Mouse (Mus musculus) intestine, embryonic 14.5 days (tissue): ENCODE results near the gene Usp35. TPM values are rescaled to one million over a fixed set of nuclear protein-coding genes. Genes with fewer than 3 reads are reported as not detected.

Experiments used
- ATAC-seq: fragments of 200-750 bp; cut with Nextera tagmentation; replicated peaks from 2 replicates; pipeline ENCODE4 v1.8.0; 2017; ENCODE audit warnings: low read depth, moderate number of reproducible peaks, moderate TSS enrichment, moderate library complexity; ENCODE audit not compliant: low FRiP score, low TSS enrichment
- DNase-seq: peaks from one replicate; pipeline ENCODE4 v3.0.0-alpha.2; 2018; ENCODE audit warnings: low spot score
- H3K27ac ChIP-seq: fragments of 300-500 bp; sonication (generic); 2 replicates; pipeline ENCODE4 v1.5.1; 2014; ENCODE audit warnings: low read depth, mild to moderate bottlenecking, control low read depth
- H3K27me3 ChIP-seq: fragments of 300-500 bp; sonication (generic); replicated peaks from 2 replicates; pipeline ENCODE4 v1.6.1; 2014; ENCODE audit warnings: low read length, control low read depth; ENCODE audit not compliant: control insufficient read depth, insufficient read depth
- H3K36me3 ChIP-seq: fragments of 300-500 bp; sonication (generic); 2 replicates; pipeline ENCODE4 v1.6.1; 2014; ENCODE audit warnings: low read length, control low read depth; ENCODE audit not compliant: control insufficient read depth, insufficient read depth
- H3K4me1 ChIP-seq: fragments of 300-500 bp; sonication (generic); replicated peaks from 2 replicates; pipeline ENCODE4 v1.6.1; 2014; ENCODE audit warnings: low read length, control low read depth, mixed read lengths; ENCODE audit not compliant: control insufficient read depth, insufficient read depth
- H3K4me2 ChIP-seq: fragments of 300-500 bp; sonication (generic); 2 replicates; pipeline ENCODE4 v1.6.1; 2014; ENCODE audit warnings: low read length
- H3K4me3 ChIP-seq: fragments of 300-500 bp; sonication (generic); 2 replicates; pipeline ENCODE4 v1.5.1; 2014; ENCODE audit warnings: low read depth, low read length, control low read depth, mixed read lengths
- H3K9ac ChIP-seq: fragments of 300-500 bp; sonication (generic); 2 replicates; pipeline ENCODE4 v1.6.1; 2014; ENCODE audit warnings: mild to moderate bottlenecking, low read length
- H3K9me3 ChIP-seq: fragments of 300-500 bp; sonication (generic); 2 replicates; pipeline ENCODE4 v1.6.1; 2016; ENCODE audit warnings: low read length, control low read depth; ENCODE audit not compliant: control insufficient read depth
- WGBS: fragments of 180-500 bp; shearing (Covaris S2); extraction: QIAGEN DNeasy Blood & Tissue Kit; methylation state at CpG from one replicate; pipeline ENCODE4 v1.1.7; 2014; 5-methylcytosine and 5-hydroxymethylcytosine counted together
- polyA plus RNA-seq: library from polyadenylated mRNA; unstranded; fragments of >200 nt; fragmentation: Nextera tagmentation; extraction: Ambion mirVana; gene quantifications from 2 replicates; pipeline ENCODE4 v1.2.1, GENCODE M21; 2014

Usp35 gene
- polyA plus RNA-seq, 1 experiment from 2014 or later = 2.1 TPM

DNA sequence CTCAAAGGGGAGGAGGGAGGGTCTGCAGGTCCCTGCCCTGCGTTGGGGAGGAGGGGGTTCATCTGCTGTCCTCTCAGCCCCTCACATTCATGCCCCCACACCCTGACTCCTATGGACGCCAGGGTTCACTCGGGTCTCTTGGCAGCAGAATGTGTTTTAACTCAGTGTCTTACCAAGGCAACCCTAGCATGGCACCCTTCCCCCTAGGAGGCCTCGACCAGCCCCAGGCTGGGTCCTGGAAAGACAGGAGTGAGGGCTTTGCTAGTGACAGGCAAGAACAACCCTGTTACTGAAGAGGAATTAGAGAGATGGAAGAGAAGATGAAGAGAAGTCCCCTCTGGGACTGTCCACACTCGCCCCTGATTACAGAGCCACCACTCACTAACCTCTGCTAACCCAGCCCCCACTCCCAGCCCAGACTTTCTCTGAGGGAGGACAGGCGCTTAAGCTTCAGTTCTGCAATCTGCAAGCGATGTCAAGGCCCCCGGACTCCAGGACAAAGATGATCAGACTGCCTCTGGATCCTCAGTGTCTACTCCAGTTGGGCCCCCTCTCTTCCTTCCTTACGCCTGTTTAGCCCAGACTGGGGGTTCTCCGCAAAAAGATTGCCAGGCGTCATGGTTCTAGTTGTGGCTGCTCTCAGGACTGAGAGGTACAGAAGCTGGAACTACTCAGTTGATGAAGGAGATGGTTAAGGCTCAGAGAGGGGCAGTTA is 732 bp downstream of the Usp35 start:
- ATAC-seq (no peak), DNase-seq (no peak)
- Histone ChIP-seq H3K9ac (peak overlapping the region; percentile 64), H3K27ac (no peak overlapping the region), H3K36me3 (no peaks in the 10 kb centered on the region), H3K4me2 (peak overlapping the region; percentile 80), H3K4me3 (peak overlapping the region; percentile 79), H3K27me3 (peaks cover 7% of the 10 kb centered on the region), H3K9me3 (no peaks in the 10 kb centered on the region), H3K4me1 (peaks cover 14% of the 10 kb centered on the region)
- 70% methylated on average over 11 of the region's 11 CpGs for WGBS

- 84% methylated on average over 3 of the region's 3 CpGs for WGBS
- Histone ChIP-seq H3K9ac (no peak overlapping the region), H3K4me2 (no peak overlapping the region), H3K9me3 (no peaks in the 10 kb centered on the region), H3K36me3 (no peaks in the 10 kb centered on the region), H3K4me3 (no peak overlapping the region), H3K4me1 (peaks cover 14% of the 10 kb centered on the region), H3K27me3 (peaks cover 21% of the 10 kb centered on the region), H3K27ac (no peak overlapping the region)
- ATAC-seq (no peak), DNase-seq (no peak)
These were observed 2.1 kb downstream of the Usp35 start for GRCm38 (mm10) chr7:97329676-97330075.

DNA sequence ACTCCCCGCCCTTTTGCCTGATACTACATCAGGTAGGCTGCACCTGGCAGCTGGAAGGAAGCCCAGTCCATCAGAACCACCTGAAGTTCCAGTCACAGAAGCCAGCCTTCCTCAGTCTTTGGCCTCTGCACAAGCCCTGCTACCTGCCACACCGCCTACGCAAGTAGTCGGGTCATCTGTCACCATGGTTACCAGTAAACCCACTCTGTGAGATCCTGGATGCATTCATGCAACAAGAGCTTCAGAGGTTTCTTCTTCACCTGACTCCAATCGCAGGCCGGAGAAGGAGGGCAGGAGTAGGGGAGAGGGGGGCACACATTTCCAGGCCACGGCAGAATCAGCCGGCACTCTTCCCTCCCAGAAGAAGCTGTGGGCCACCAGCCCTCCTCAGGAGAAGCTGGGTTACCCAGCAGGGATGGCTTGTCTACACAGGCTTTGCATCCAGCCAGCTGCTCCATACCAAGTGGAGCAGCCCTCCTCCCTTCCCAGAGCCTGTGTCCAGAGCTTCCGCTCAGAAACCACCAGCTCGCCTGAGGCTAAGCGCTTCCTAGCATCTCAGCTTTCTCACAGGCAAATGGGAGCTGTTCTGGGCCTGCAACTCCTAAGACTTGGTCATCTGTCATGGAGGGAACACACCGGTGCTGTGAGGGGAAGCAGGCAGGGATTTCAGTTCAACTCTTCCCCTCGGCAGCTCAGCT is 2.8 kb downstream of the Usp35 start:
- peaks cover 24% of the 10 kb centered on the region for H3K27me3 ChIP-seq
- peaks cover 14% of the 10 kb centered on the region for H3K4me1 ChIP-seq
- WGBS = 64% methylated on average over 13 of the region's 13 CpGs
- no peak for ATAC-seq
- H3K9me3 ChIP-seq = no peaks in the 10 kb centered on the region
- no peak for DNase-seq
- H3K27ac ChIP-seq = no peak overlapping the region
- H3K36me3 ChIP-seq = no peaks in the 10 kb centered on the region
- no peak overlapping the region for H3K4me3 ChIP-seq
- H3K4me2 ChIP-seq = no peak overlapping the region
- no peak overlapping the region for H3K9ac ChIP-seq

GRCm38 (mm10) chr7:97327376-97327775 is 4.4 kb downstream of the Usp35 start:
- H3K27ac ChIP-seq = no peak overlapping the region
- ATAC-seq (no peak), DNase-seq (no peak)
- peaks cover 24% of the 10 kb centered on the region for H3K27me3 ChIP-seq
- H3K9me3 ChIP-seq = no peaks in the 10 kb centered on the region
- H3K9ac ChIP-seq = no peak overlapping the region
- no peak overlapping the region for H3K4me2 ChIP-seq
- peaks cover 9% of the 10 kb centered on the region for H3K4me1 ChIP-seq
- no peaks in the 10 kb centered on the region for H3K36me3 ChIP-seq
- 90% methylated on average over 4 of the region's 4 CpGs for WGBS
- H3K4me3 ChIP-seq = no peak overlapping the region

- DNase-seq = peak; percentile 61
- no peak overlapping the region for H3K9ac ChIP-seq
These were observed 6.4 kb downstream of the Usp35 start for GRCm38 (mm10) chr7:97325156-97325985.

DNA sequence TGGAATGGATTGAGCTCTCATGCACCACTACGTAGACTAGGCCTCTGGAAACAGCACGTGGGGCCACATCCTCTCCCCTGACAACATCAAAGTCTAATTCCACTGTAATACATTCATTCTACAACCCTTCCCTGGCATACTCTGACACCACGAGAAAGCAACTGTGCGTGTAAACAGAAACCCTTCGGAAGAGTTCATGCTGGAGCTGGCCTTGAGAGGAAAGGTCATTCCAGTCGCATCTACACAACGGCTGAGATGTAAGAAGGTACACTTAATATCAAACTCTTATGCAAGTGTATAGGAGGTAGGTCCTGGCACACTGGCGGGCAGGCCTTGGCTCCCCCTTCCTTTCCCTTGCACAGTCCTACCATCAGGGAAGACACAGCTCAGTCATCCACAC is 7.5 kb downstream of the Usp35 start:
- Histone ChIP-seq H3K9me3 (no peaks in the 10 kb centered on the region), H3K27ac (no peak overlapping the region), H3K36me3 (peaks cover 12% of the 10 kb centered on the region; the same call in 1 of the 2 replicates), H3K4me3 (no peak overlapping the region), H3K4me1 (no peaks in the 10 kb centered on the region), H3K9ac (no peak overlapping the region), H3K27me3 (peaks cover 24% of the 10 kb centered on the region), H3K4me2 (no peak overlapping the region)
- WGBS = 87% methylated on average over 8 of the region's 8 CpGs
- DNase-seq (no peak), ATAC-seq (no peak)

More at GRCm38 (mm10) chr7:97325156-97325985, 6.4 kb downstream of the Usp35 start:
- peaks cover 24% of the 10 kb centered on the region for H3K27me3 ChIP-seq
- ATAC-seq = peak; percentile 10; the same call in 1 of the 2 replicates
- WGBS = 13% methylated on average over 92 of the region's 96 CpGs
- peak overlapping the region; percentile 26 for H3K4me3 ChIP-seq
- H3K4me2 ChIP-seq = peak overlapping the region; percentile 52
- H3K9me3 ChIP-seq = no peaks in the 10 kb centered on the region
- H3K4me1 ChIP-seq = no peaks in the 10 kb centered on the region; the same call in 1 of the 2 replicates
- H3K36me3 ChIP-seq = 0 out of 2 replicates have a peak, but pooled peaks cover 4% of the 10 kb centered on the region
- H3K27ac ChIP-seq = no peak overlapping the region

- no peaks in the 10 kb centered on the region for H3K27me3 ChIP-seq
- no peak for DNase-seq
- 77% methylated on average over 3 of the region's 3 CpGs for WGBS
- H3K4me1 ChIP-seq = no peaks in the 10 kb centered on the region
- H3K9me3 ChIP-seq = no peaks in the 10 kb centered on the region
- no peak for ATAC-seq
- H3K36me3 ChIP-seq = peaks cover 19% of the 10 kb centered on the region; the same call in 1 of the 2 replicates
- H3K4me2 ChIP-seq = no peak overlapping the region
- no peak overlapping the region for H3K27ac ChIP-seq
- no peak overlapping the region for H3K9ac ChIP-seq
- no peak overlapping the region for H3K4me3 ChIP-seq
These were observed 14.1 kb downstream of the Usp35 start for GRCm38 (mm10) chr7:97317706-97318105.

DNA sequence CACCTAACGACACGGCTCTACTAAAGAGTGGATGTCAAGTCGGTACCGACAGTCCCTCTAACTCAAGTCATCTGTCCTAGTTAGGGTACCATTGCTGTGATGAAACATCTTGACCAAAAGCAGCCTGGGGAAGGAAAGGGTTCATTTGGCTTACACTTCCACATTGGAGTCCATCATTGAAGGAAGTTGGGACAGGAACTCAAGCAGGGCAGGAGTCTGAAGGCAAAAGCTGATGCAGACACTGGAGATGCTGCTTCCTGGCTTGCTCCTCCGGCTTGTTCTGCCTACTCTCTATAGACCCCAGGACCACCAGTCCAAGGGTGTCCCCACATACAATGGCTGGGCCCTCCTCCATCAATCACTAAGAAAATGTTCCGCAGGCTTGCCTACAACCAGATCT is 16.2 kb downstream of the Usp35 start:
- Histone ChIP-seq H3K36me3 (peaks cover 30% of the 10 kb centered on the region), H3K4me1 (no peaks in the 10 kb centered on the region), H3K9ac (no peak overlapping the region), H3K27ac (no peak overlapping the region), H3K4me2 (no peak overlapping the region), H3K4me3 (no peak overlapping the region), H3K9me3 (no peaks in the 10 kb centered on the region), H3K27me3 (no peaks in the 10 kb centered on the region)
- ATAC-seq (no peak), DNase-seq (no peak)
- WGBS = 88% methylated on average over 6 of the region's 6 CpGs
